Mouse (Mus musculus): ENCODE measurements around the gene Samd7. TPM values are rescaled to one million over a fixed set of nuclear protein-coding genes. Genes with fewer than 3 reads are reported as not detected.

Gene Samd7
- polyA plus RNA-seq, 1 experiment from 2014 or later = 0.02 TPM

GRCm38 (mm10) chr3:30741306-30741705 is 4.8 kb upstream of the Samd7 start:
- Histone ChIP-seq H3K9ac (ENCODE audit: low read depth, low read length) (no peak overlapping the region), H3K4me2 (ENCODE audit: low read depth, low read length) (no peak overlapping the region), H3K27ac (ENCODE audit: low read length) (no peak overlapping the region), H3K9me3 (replicated peaks; ENCODE audit: control insufficient read depth, low read length) (no peaks in the 10 kb centered on the region), H3K4me3 (ENCODE audit: low read depth, low read length) (no peak overlapping the region), H3K4me1 (ENCODE audit: control insufficient read depth, low read depth, low read length) (no peaks in the 10 kb centered on the region), H3K27me3 (ENCODE audit: control insufficient read depth, insufficient read depth, low read depth, low read length) (no peaks in the 10 kb centered on the region), H3K36me3 (ENCODE audit: control insufficient read depth, insufficient read depth) (no peaks in the 10 kb centered on the region)
- WGBS (ENCODE audit: insufficient replicate concordance) = 63% methylated on average over 6 of the region's 6 CpGs
- no peak for ATAC-seq (ENCODE audit: low read depth)

- H3K9me3 ChIP-seq (replicated peaks; ENCODE audit: control insufficient read depth, low read length) = no peaks in the 10 kb centered on the region
- H3K4me2 ChIP-seq (ENCODE audit: low read depth, low read length) = no peak overlapping the region
- H3K4me1 ChIP-seq (ENCODE audit: control insufficient read depth, low read depth, low read length) = no peaks in the 10 kb centered on the region
- WGBS (ENCODE audit: insufficient replicate concordance) = 78% methylated on average over 7 of the region's 7 CpGs
- no peaks in the 10 kb centered on the region for H3K27me3 ChIP-seq (ENCODE audit: control insufficient read depth, insufficient read depth, low read depth, low read length)
- H3K9ac ChIP-seq (ENCODE audit: low read depth, low read length) = no peak overlapping the region
- no peak for ATAC-seq (ENCODE audit: low read depth)
- H3K4me3 ChIP-seq (ENCODE audit: low read depth, low read length) = no peak overlapping the region
- no peak overlapping the region for H3K27ac ChIP-seq (ENCODE audit: low read length)
- H3K36me3 ChIP-seq (ENCODE audit: control insufficient read depth, insufficient read depth) = no peaks in the 10 kb centered on the region
Observed at GRCm38 (mm10) chr3:30742891-30743290, 3.2 kb upstream of the Samd7 start.

- H3K4me3 ChIP-seq (ENCODE audit: low read depth, low read length) = no peak overlapping the region
- H3K36me3 ChIP-seq (ENCODE audit: control insufficient read depth, insufficient read depth) = no peaks in the 10 kb centered on the region
- no peak for ATAC-seq (ENCODE audit: low read depth)
- H3K4me2 ChIP-seq (ENCODE audit: low read depth, low read length) = no peak overlapping the region
- H3K27ac ChIP-seq (ENCODE audit: low read length) = no peak overlapping the region
- 80% methylated on average over 9 of the region's 9 CpGs for WGBS (ENCODE audit: insufficient replicate concordance)
- no peaks in the 10 kb centered on the region for H3K9me3 ChIP-seq (replicated peaks; ENCODE audit: control insufficient read depth, low read length)
- H3K4me1 ChIP-seq (ENCODE audit: control insufficient read depth, low read depth, low read length) = no peaks in the 10 kb centered on the region
- H3K9ac ChIP-seq (ENCODE audit: low read depth, low read length) = no peak overlapping the region
- H3K27me3 ChIP-seq (ENCODE audit: control insufficient read depth, insufficient read depth, low read depth, low read length) = no peaks in the 10 kb centered on the region
Observed at GRCm38 (mm10) chr3:30748316-30748715, 2.2 kb downstream of the Samd7 start.

GRCm38 (mm10) chr3:30754696-30755095 is 8.6 kb downstream of the Samd7 start:
- WGBS (ENCODE audit: insufficient replicate concordance) = 66% methylated on average over 4 of the region's 4 CpGs
- ATAC-seq (ENCODE audit: low read depth) = no peak
- Histone ChIP-seq H3K27me3 (ENCODE audit: control insufficient read depth, insufficient read depth, low read depth, low read length) (no peaks in the 10 kb centered on the region), H3K27ac (ENCODE audit: low read length) (no peak overlapping the region), H3K4me1 (ENCODE audit: control insufficient read depth, low read depth, low read length) (no peaks in the 10 kb centered on the region), H3K36me3 (ENCODE audit: control insufficient read depth, insufficient read depth) (no peaks in the 10 kb centered on the region), H3K4me2 (ENCODE audit: low read depth, low read length) (no peak overlapping the region), H3K4me3 (ENCODE audit: low read depth, low read length) (no peak overlapping the region), H3K9ac (ENCODE audit: low read depth, low read length) (no peak overlapping the region), H3K9me3 (replicated peaks; ENCODE audit: control insufficient read depth, low read length) (no peaks in the 10 kb centered on the region)

GRCm38 (mm10) chr3:30764877-30765276 is 18.8 kb downstream of the Samd7 start:
- Histone ChIP-seq H3K36me3 (ENCODE audit: control insufficient read depth, insufficient read depth) (no peaks in the 10 kb centered on the region), H3K27me3 (ENCODE audit: control insufficient read depth, insufficient read depth, low read depth, low read length) (no peaks in the 10 kb centered on the region), H3K4me3 (ENCODE audit: low read depth, low read length) (peak overlapping the region; percentile 47), H3K9me3 (replicated peaks; ENCODE audit: control insufficient read depth, low read length) (no peaks in the 10 kb centered on the region), H3K9ac (ENCODE audit: low read depth, low read length) (peak overlapping the region; percentile 65; the same call in 1 of the 2 replicates), H3K4me2 (ENCODE audit: low read depth, low read length) (peak overlapping the region; percentile 72), H3K4me1 (ENCODE audit: control insufficient read depth, low read depth, low read length) (peaks cover 34% of the 10 kb centered on the region), H3K27ac (ENCODE audit: low read length) (peak overlapping the region; percentile 95)
- WGBS (ENCODE audit: insufficient replicate concordance) = 43% methylated on average over 4 of the region's 4 CpGs
- no peak for ATAC-seq (ENCODE audit: low read depth)

GRCm38 (mm10) chr3:30765311-30766027 is 19.4 kb downstream of the Samd7 start:
- H3K9me3 ChIP-seq (replicated peaks; ENCODE audit: control insufficient read depth, low read length) = no peaks in the 10 kb centered on the region
- H3K4me3 ChIP-seq (ENCODE audit: low read depth, low read length) = peak overlapping the region; percentile 47
- H3K4me2 ChIP-seq (ENCODE audit: low read depth, low read length) = peak overlapping the region; percentile 72
- peaks cover 34% of the 10 kb centered on the region for H3K4me1 ChIP-seq (ENCODE audit: control insufficient read depth, low read depth, low read length)
- H3K27ac ChIP-seq (ENCODE audit: low read length) = peak overlapping the region; percentile 95
- no peaks in the 10 kb centered on the region for H3K36me3 ChIP-seq (ENCODE audit: control insufficient read depth, insufficient read depth)
- no peaks in the 10 kb centered on the region for H3K27me3 ChIP-seq (ENCODE audit: control insufficient read depth, insufficient read depth, low read depth, low read length)
- 20% methylated on average over 10 of the region's 10 CpGs for WGBS (ENCODE audit: insufficient replicate concordance)
- ATAC-seq (ENCODE audit: low read depth) = peak; percentile 98
- peak overlapping the region; percentile 66 for H3K9ac ChIP-seq (ENCODE audit: low read depth, low read length)

GRCm38 (mm10) chr3:30766177-30766576 is 20.1 kb downstream of the Samd7 start:
- H3K27ac ChIP-seq (ENCODE audit: low read length) = peak overlapping the region; percentile 95
- ATAC-seq (ENCODE audit: low read depth) = peak; percentile 78
- H3K4me3 ChIP-seq (ENCODE audit: low read depth, low read length) = peak overlapping the region; percentile 41
- H3K4me2 ChIP-seq (ENCODE audit: low read depth, low read length) = peak overlapping the region; percentile 70
- peak overlapping the region; percentile 66 for H3K9ac ChIP-seq (ENCODE audit: low read depth, low read length)
- H3K36me3 ChIP-seq (ENCODE audit: control insufficient read depth, insufficient read depth) = no peaks in the 10 kb centered on the region
- peaks cover 34% of the 10 kb centered on the region for H3K4me1 ChIP-seq (ENCODE audit: control insufficient read depth, low read depth, low read length)
- H3K9me3 ChIP-seq (replicated peaks; ENCODE audit: control insufficient read depth, low read length) = no peaks in the 10 kb centered on the region
- H3K27me3 ChIP-seq (ENCODE audit: control insufficient read depth, insufficient read depth, low read depth, low read length) = no peaks in the 10 kb centered on the region
- WGBS (ENCODE audit: insufficient replicate concordance) = 19% methylated on average over 7 of the region's 7 CpGs

- peak overlapping the region; percentile 43; the same call in 1 of the 2 replicates for H3K27ac ChIP-seq (ENCODE audit: low read length)
- H3K4me3 ChIP-seq (ENCODE audit: low read depth, low read length) = no peak overlapping the region
- no peak for ATAC-seq (ENCODE audit: low read depth)
- H3K9me3 ChIP-seq (replicated peaks; ENCODE audit: control insufficient read depth, low read length) = no peaks in the 10 kb centered on the region
- H3K4me2 ChIP-seq (ENCODE audit: low read depth, low read length) = no peak overlapping the region
- peaks cover 34% of the 10 kb centered on the region for H3K4me1 ChIP-seq (ENCODE audit: control insufficient read depth, low read depth, low read length)
- no peaks in the 10 kb centered on the region for H3K36me3 ChIP-seq (ENCODE audit: control insufficient read depth, insufficient read depth)
- H3K27me3 ChIP-seq (ENCODE audit: control insufficient read depth, insufficient read depth, low read depth, low read length) = no peaks in the 10 kb centered on the region
- H3K9ac ChIP-seq (ENCODE audit: low read depth, low read length) = no peak overlapping the region
- 71% methylated on average over 6 of the region's 6 CpGs for WGBS (ENCODE audit: insufficient replicate concordance)
Observed at GRCm38 (mm10) chr3:30767271-30767670, 21.2 kb downstream of the Samd7 start.

- peaks cover 26% of the 10 kb centered on the region for H3K4me1 ChIP-seq (ENCODE audit: control insufficient read depth, low read depth, low read length)
- no peak overlapping the region for H3K4me2 ChIP-seq (ENCODE audit: low read depth, low read length)
- H3K27ac ChIP-seq (ENCODE audit: low read length) = no peak overlapping the region
- no peak for ATAC-seq (ENCODE audit: low read depth)
- 60% methylated on average over 10 of the region's 10 CpGs for WGBS (ENCODE audit: insufficient replicate concordance)
- H3K36me3 ChIP-seq (ENCODE audit: control insufficient read depth, insufficient read depth) = no peaks in the 10 kb centered on the region
- no peaks in the 10 kb centered on the region for H3K9me3 ChIP-seq (replicated peaks; ENCODE audit: control insufficient read depth, low read length)
- no peak overlapping the region for H3K4me3 ChIP-seq (ENCODE audit: low read depth, low read length)
- H3K27me3 ChIP-seq (ENCODE audit: control insufficient read depth, insufficient read depth, low read depth, low read length) = no peaks in the 10 kb centered on the region
- H3K9ac ChIP-seq (ENCODE audit: low read depth, low read length) = no peak overlapping the region
Observed at GRCm38 (mm10) chr3:30769755-30770515, 23.8 kb downstream of the Samd7 start.
